Mouse (Mus musculus) CH12.LX (cell line): ENCODE measurements around the gene Parm1.

Experiments
- BHLHE40 ChIP-seq: IDR thresholded peaks from 2 replicates; pipeline ENCODE4 v1.6.1; 2011; ENCODE audit warnings: mild to moderate bottlenecking, low read depth, low read length, improper control_type of control experiment
- CTCF ChIP-seq, 2 experiments: IDR thresholded peaks in 1 of 2; conservative IDR thresholded peaks in 1 of 2; 2 replicates each; pipeline ENCODE4 v1.5.1; 2011 to 2012; ENCODE audit warnings: low read depth in 2 of 2, low read length in 2 of 2, improper control_type of control experiment in 1 of 2, inconsistent platforms in 1 of 2, mild to moderate bottlenecking in 1 of 2, moderate library complexity in 1 of 2
- E2F4 ChIP-seq: IDR thresholded peaks from 2 replicates; pipeline ENCODE4 v1.6.1; 2011; ENCODE audit warnings: low read depth, low read length, improper control_type of control experiment; ENCODE audit not compliant: insufficient replicate concordance
- ETS1 ChIP-seq: conservative IDR thresholded peaks from 2 replicates; pipeline ENCODE4 v1.6.1; 2012; ENCODE audit warnings: low read depth, mild to moderate bottlenecking, inconsistent platforms, low read length, improper control_type of control experiment, moderate library complexity
- GABPA ChIP-seq: IDR thresholded peaks from 2 replicates; pipeline ENCODE4 v1.6.1; 2012; ENCODE audit warnings: low read depth, low read length, improper control_type of control experiment, inconsistent platforms; ENCODE audit not compliant: insufficient replicate concordance
- JUND ChIP-seq: conservative IDR thresholded peaks from 2 replicates; pipeline ENCODE4 v1.6.1; 2011; ENCODE audit warnings: low read depth, low read length, improper control_type of control experiment
- POLR2A ChIP-seq: IDR thresholded peaks from 2 replicates; pipeline ENCODE4 v1.6.1; 2011; ENCODE audit warnings: low read depth, mild to moderate bottlenecking, improper control_type of control experiment, low read length
- RAD21 ChIP-seq: IDR thresholded peaks from 2 replicates; pipeline ENCODE4 v1.6.1; 2011; ENCODE audit warnings: low read depth, mild to moderate bottlenecking, low read length, improper control_type of control experiment, moderate library complexity
- SMC3 ChIP-seq: IDR thresholded peaks from 2 replicates; pipeline ENCODE4 v1.6.1; 2011; ENCODE audit warnings: low read depth, low read length, improper control_type of control experiment
- TCF12 ChIP-seq: IDR thresholded peaks from 2 replicates; pipeline ENCODE4 v1.6.1; 2014; ENCODE audit warnings: low read depth, mild to moderate bottlenecking, inconsistent platforms, low read length, improper control_type of control experiment
- USF1 ChIP-seq: IDR thresholded peaks from 2 replicates; pipeline ENCODE4 v1.6.1; 2014; ENCODE audit warnings: low read depth, mild to moderate bottlenecking, inconsistent platforms, low read length, improper control_type of control experiment
- ZKSCAN1 ChIP-seq: IDR thresholded peaks from 2 replicates; pipeline ENCODE4 v1.6.1; 2012; ENCODE audit warnings: low read depth, inconsistent platforms, low read length, improper control_type of control experiment, borderline replicate concordance

DNA sequence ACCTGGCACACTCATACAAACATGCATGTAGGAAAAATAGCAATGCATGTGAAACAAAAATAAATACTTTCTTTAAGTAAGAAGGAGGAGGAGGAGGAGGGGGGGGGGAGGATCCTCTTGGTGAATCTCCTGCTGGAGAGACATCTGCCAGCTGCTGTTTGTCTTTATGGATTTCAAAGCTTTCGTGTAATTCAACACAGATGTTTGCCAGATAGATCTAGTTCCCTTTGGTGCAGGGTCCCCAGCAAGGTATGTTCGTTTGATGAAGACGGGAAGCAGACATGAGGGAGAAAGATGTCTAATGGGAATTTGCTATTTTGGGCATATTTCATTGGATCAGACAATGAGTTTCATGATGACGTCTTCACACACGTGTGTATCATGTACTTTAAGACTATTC, 23.0 kb upstream of the Parm1 start:
- no peak for TF ChIP-seq JUND
- no peak for TF ChIP-seq TCF12
- no peak for TF ChIP-seq E2F4
- no peak for TF ChIP-seq ETS1
- TF ChIP-seq GABPA: no peak
- TF ChIP-seq CTCF (conservative IDR thresholded peaks at IDR 0.05 in 1 of 2, IDR thresholded peaks at IDR 0.05 in 1 of 2; ENCODE audit: low read depth in 2 of 2, low read length in 2 of 2): no peak
- no peak for TF ChIP-seq RAD21
- TF ChIP-seq POLR2A: no peak
- no peak for TF ChIP-seq ZKSCAN1
- no peak for TF ChIP-seq BHLHE40
- TF ChIP-seq USF1: no peak
- no peak for TF ChIP-seq SMC3
